Mouse (Mus musculus) forebrain, embryonic 13.5 days (tissue): ENCODE measurements at regions not wholly inside any gene's neighbourhood (a gene's known extent, or its start where the extent isn't known, plus 50 kb on each side); places are given as distances from the start of the nearest gene placed in this dataset.

Experiments
- ATAC-seq: fragments of 200-750 bp; cut with Nextera tagmentation; 2 replicates; pipeline ENCODE4 v1.8.0; 2017
- H3K27ac ChIP-seq: fragments of 300-500 bp; sonication (generic); 2 replicates; pipeline ENCODE4 v1.5.1; 2015; ENCODE audit warnings: inconsistent platforms, mild to moderate bottlenecking, moderate library complexity
- H3K27me3 ChIP-seq: fragments of 300-500 bp; sonication (generic); 2 replicates; pipeline ENCODE4 v1.6.1; 2015; ENCODE audit warnings: mild to moderate bottlenecking, inconsistent platforms
- H3K36me3 ChIP-seq: fragments of 300-500 bp; sonication (generic); 2 replicates; pipeline ENCODE4 v1.6.1; 2015; ENCODE audit warnings: mild to moderate bottlenecking, inconsistent platforms; ENCODE audit not compliant: poor library complexity, severe bottlenecking
- H3K4me1 ChIP-seq: fragments of 300-500 bp; sonication (generic); 2 replicates; pipeline ENCODE4 v1.6.1; 2015; ENCODE audit warnings: inconsistent platforms
- H3K4me2 ChIP-seq: fragments of 300-500 bp; sonication (generic); 2 replicates; pipeline ENCODE4 v1.6.1; 2015; ENCODE audit warnings: inconsistent platforms, mild to moderate bottlenecking, moderate library complexity
- H3K4me3 ChIP-seq: fragments of 300-500 bp; sonication (generic); 2 replicates; pipeline ENCODE4 v1.5.1; 2015; ENCODE audit warnings: mild to moderate bottlenecking, inconsistent platforms
- H3K9ac ChIP-seq: fragments of 300-500 bp; sonication (generic); 2 replicates; pipeline ENCODE4 v1.6.1; 2015; ENCODE audit warnings: mild to moderate bottlenecking, inconsistent platforms
- H3K9me3 ChIP-seq: fragments of 300-500 bp; sonication (generic); replicated peaks from 2 replicates; pipeline ENCODE4 v1.6.1; 2016; ENCODE audit warnings: inconsistent platforms
- WGBS: fragments of 180-500 bp; shearing (Covaris S2); methylation state at CpG from one replicate; pipeline ENCODE4 v1.1.7; 2015; 5-methylcytosine and 5-hydroxymethylcytosine counted together

DNA sequence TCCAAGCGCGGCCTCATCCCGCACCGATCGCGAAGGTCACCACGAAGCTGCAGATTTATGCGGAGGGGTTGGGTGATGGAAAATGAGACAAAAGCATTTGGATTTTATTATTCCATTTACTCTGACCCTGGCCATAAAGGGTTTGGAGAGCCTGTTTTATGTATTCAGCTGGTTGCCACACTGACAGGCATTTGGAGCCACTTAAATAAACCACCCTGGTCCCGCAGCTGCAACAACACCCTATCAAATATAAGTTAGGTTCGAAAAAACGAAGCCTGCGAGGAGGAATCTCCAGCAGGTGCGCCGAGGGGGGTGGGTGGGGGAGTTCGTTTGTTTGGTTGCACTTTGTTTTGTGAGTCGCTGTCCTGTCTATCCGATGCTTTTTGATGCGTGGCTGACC lies 377.8 kb upstream of the Nr2f2 start:
- no peak overlapping the region for H3K9ac ChIP-seq
- WGBS: 75% methylated on average over 18 of the region's 18 CpGs
- H3K27ac ChIP-seq: no peak overlapping the region
- ATAC-seq: no peak
- H3K27me3 ChIP-seq: no peaks in the 10 kb centered on the region
- no peak overlapping the region for H3K4me3 ChIP-seq
- no peak overlapping the region for H3K4me2 ChIP-seq
- no peaks in the 10 kb centered on the region for H3K36me3 ChIP-seq
- no peaks in the 10 kb centered on the region for H3K4me1 ChIP-seq
- no peaks in the 10 kb centered on the region for H3K9me3 ChIP-seq

DNA sequence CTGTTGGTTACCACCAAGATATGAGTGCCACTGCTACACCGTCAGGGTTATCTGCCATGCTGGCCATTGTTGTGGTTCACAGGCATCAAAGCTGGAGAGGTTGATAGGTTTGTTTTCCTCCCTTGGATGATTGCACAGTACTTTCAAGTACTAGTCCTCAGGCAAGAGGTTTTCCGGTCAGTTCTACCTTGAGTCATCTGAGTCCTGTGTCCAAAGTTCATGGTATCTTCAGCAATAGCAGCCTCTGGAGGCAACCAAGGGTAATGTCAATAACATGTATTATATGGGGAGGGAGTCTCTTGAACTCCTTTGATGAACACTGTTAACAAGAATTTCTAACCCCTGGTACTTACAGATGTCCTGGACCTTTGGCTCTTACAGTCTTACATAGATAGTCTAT lies 369.1 kb upstream of the Nr2f2 start:
- WGBS: 88% methylated on average over 2 of the region's 2 CpGs
- H3K9me3 ChIP-seq: no peaks in the 10 kb centered on the region
- no peaks in the 10 kb centered on the region for H3K4me1 ChIP-seq
- H3K27ac ChIP-seq: no peak overlapping the region
- no peaks in the 10 kb centered on the region for H3K36me3 ChIP-seq
- H3K4me3 ChIP-seq: no peak overlapping the region
- no peaks in the 10 kb centered on the region for H3K27me3 ChIP-seq
- no peak overlapping the region for H3K9ac ChIP-seq
- H3K4me2 ChIP-seq: no peak overlapping the region
- ATAC-seq: no peak

DNA sequence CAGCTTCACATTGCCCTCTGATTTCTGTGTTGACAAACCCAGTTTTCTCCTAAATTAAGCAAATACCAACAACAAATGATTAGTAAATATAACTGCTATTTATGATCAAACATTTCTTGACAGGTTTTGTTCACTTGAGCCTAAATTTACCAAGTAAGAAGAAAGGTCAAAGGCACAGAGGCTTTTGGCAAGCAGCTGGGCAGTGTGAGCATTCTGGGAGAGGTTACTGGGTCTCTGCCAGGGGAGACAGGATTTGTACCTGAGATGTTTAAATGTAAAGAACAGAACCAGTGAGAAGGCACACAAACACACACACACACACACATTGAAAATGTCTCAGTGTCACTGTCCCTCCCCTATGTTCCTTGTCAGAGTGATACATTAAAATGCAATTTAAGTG lies 367.0 kb upstream of the Nr2f2 start:
- Histone ChIP-seq H3K4me3 (no peak overlapping the region), H3K4me1 (no peaks in the 10 kb centered on the region), H3K36me3 (no peaks in the 10 kb centered on the region), H3K9me3 (no peaks in the 10 kb centered on the region), H3K4me2 (no peak overlapping the region), H3K27ac (no peak overlapping the region), H3K27me3 (no peaks in the 10 kb centered on the region), H3K9ac (no peak overlapping the region)
- no peak for ATAC-seq

DNA sequence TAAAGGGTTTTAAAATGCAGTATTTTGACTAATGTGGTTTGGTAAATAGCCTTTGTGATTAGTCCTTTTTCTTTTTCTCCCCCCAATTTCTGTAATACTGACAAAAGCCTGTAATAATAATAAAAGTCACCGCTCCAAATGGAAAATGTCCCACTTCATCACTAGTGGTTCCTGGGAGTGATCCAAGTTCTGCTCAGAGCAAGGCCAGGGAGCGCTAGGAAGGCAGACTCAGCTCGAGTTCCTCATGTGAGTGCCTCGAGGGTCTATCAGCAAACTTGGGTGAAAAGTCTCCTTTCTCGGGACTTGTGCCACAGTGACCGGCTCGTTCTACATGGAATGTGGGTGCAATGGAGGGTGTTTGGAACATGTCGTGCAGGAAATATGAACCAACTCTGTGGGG lies 363.4 kb upstream of the Nr2f2 start:
- Histone ChIP-seq H3K4me2 (no peak overlapping the region), H3K4me3 (no peak overlapping the region), H3K27ac (no peak overlapping the region), H3K9me3 (no peaks in the 10 kb centered on the region), H3K4me1 (no peaks in the 10 kb centered on the region), H3K27me3 (no peaks in the 10 kb centered on the region), H3K36me3 (no peaks in the 10 kb centered on the region), H3K9ac (no peak overlapping the region)
- ATAC-seq: no peak
- WGBS: 93% methylated on average over 8 of the region's 8 CpGs

DNA sequence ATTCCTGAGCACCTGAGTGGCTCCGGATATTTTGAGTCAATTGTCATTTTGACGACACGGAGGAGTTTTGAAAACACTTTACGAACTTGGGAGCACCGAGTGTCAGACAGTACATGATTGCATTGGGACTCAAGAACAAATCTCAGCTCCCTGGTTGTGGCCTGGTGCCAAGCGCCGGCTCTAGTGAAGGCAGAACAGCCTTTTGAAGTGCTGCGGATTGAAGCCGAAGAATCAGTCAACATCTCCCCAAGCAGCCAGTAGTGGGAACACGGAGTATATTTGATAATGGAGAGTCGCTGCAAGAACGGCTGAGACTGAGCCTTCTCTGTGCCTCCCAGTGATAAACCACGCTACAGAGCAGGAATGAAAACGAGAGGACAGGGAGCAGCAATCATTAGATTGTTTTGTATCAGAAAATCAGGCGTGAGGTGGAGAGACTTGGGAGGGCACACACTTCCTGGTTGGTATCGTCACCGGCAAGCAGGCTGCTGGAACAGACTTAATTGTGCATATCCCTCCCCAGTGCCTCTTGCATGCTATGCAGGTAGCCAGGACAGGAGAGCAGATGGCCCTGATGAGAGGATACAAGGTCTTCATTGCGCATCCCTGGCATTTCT lies 351.7 kb upstream of the Nr2f2 start:
- no peak overlapping the region for H3K4me2 ChIP-seq
- 82% methylated on average over 18 of the region's 18 CpGs for WGBS
- no peaks in the 10 kb centered on the region for H3K36me3 ChIP-seq
- no peak overlapping the region for H3K4me3 ChIP-seq
- H3K27ac ChIP-seq: no peak overlapping the region
- no peaks in the 10 kb centered on the region for H3K9me3 ChIP-seq
- H3K4me1 ChIP-seq: no peaks in the 10 kb centered on the region
- no peak for ATAC-seq
- H3K27me3 ChIP-seq: 0 out of 2 replicates have a peak, but pooled peaks cover 2% of the 10 kb centered on the region
- H3K9ac ChIP-seq: no peak overlapping the region

DNA sequence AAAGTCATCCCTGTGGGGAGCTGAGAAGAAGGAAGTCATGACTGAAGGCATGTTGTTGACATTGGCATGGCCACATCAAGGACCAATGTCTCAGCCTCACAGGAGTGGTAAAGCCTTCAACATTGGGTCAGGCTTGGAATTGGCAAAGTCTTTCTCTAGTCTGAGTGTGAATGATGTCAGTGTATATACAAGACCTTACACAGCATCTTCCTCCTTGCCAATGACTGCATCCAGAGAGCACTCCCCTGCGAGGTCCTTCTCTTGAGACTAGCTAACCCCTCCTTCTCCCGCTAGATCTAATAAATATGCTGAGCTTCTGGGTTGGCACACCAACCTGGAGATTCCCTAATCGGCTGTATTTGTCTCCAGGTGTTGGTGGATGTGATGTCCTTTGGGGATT lies 351.1 kb upstream of the Nr2f2 start:
- Histone ChIP-seq H3K27ac (no peak overlapping the region), H3K9ac (no peak overlapping the region), H3K4me1 (no peaks in the 10 kb centered on the region), H3K27me3 (0 out of 2 replicates have a peak, but pooled peaks cover 2% of the 10 kb centered on the region), H3K36me3 (no peaks in the 10 kb centered on the region), H3K4me2 (no peak overlapping the region), H3K9me3 (no peaks in the 10 kb centered on the region), H3K4me3 (no peak overlapping the region)
- ATAC-seq: no peak
- 93% methylated on average over 3 of the region's 3 CpGs for WGBS

DNA sequence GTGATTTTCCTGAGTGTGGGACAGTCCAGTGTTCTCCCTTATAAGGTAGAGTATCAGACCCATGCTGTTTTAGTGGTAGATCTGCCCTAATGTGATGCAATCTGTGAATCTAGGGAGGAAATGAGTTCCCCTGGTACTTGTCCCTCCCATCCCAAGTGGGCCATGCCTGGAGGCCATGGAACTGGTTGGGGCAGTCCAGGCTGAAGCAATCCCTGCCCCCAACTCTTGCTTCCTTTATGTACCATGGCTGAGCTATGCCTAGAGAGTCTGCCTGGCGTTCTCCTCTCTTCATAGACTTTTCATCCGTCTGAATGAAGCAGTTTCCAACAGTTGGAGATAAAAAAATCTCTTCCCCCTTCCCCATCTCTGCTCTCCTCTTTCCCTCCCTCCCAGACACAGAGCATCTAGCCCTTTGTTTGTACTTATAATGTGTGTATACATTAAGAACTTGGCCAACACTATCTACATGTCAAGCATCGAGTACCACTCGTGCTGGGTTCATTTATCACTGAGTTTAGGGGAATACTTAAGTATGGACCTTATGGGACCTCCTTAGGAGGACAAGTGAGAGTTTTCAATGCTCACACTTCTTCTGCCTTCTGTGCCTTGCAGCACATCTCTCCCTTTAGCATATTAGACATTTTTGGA lies 350.4 kb upstream of the Nr2f2 start:
- 95% methylated on average over 4 of the region's 4 CpGs for WGBS
- no peak overlapping the region for H3K4me3 ChIP-seq
- no peaks in the 10 kb centered on the region for H3K4me1 ChIP-seq
- H3K4me2 ChIP-seq: no peak overlapping the region
- 0 out of 2 replicates have a peak, but pooled peaks cover 2% of the 10 kb centered on the region for H3K27me3 ChIP-seq
- no peaks in the 10 kb centered on the region for H3K9me3 ChIP-seq
- H3K9ac ChIP-seq: no peak overlapping the region
- H3K36me3 ChIP-seq: no peaks in the 10 kb centered on the region
- ATAC-seq: no peak
- no peak overlapping the region for H3K27ac ChIP-seq

DNA sequence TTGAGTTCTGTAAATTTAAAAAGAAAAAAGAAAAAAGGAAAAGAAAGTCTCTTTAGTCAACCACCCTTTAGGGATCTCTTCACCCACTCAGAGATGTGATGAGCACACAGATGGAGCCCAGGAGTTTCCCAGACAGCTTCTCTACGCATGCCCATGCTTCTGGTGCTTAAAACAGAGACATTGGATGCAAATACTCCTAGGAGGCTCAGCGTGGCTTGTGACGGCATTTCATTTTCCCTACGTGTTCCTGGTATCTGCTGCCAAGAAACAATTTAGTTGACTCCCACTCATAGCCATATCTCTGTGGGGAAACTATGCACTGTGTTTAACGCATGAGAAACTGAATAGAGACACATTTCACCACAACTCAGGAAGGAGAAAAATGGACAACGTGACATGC lies 345.6 kb upstream of the Nr2f2 start:
- no peaks in the 10 kb centered on the region for H3K27me3 ChIP-seq
- no peak for ATAC-seq
- H3K36me3 ChIP-seq: no peaks in the 10 kb centered on the region

DNA sequence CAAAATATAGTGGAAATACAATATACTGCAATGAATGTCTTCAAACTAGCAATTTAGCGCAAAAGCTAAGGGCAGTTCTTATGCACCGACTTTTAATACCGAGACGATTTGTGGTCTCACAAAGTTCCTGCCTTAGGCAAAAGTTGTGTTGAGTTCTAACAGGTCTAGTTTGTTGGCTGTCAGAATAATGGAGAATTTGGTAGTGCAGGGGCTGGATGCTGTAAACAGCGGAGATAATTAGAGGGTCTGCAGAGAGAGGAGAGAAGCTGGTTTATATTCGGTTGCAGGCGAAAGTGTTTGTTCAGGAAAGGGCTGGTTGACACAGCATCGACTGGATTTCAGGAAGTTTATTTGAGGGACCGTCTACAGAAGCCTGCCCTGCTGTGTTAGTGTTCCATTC lies 339.7 kb upstream of the Nr2f2 start:
- no peak overlapping the region for H3K9ac ChIP-seq
- no peak for ATAC-seq
- WGBS: 85% methylated on average over 9 of the region's 9 CpGs
- H3K4me2 ChIP-seq: no peak overlapping the region
- no peaks in the 10 kb centered on the region for H3K36me3 ChIP-seq
- no peaks in the 10 kb centered on the region for H3K9me3 ChIP-seq
- H3K27ac ChIP-seq: no peak overlapping the region
- H3K4me3 ChIP-seq: no peak overlapping the region
- H3K4me1 ChIP-seq: no peaks in the 10 kb centered on the region
- H3K27me3 ChIP-seq: no peaks in the 10 kb centered on the region

More for the DNA sequence above, 345.6 kb upstream of the Nr2f2 start:
- H3K4me3 ChIP-seq: no peak overlapping the region
- no peaks in the 10 kb centered on the region for H3K9me3 ChIP-seq
- WGBS: 88% methylated on average over 6 of the region's 6 CpGs
- H3K9ac ChIP-seq: no peak overlapping the region
- H3K27ac ChIP-seq: no peak overlapping the region
- H3K4me2 ChIP-seq: no peak overlapping the region
- no peaks in the 10 kb centered on the region for H3K4me1 ChIP-seq

DNA sequence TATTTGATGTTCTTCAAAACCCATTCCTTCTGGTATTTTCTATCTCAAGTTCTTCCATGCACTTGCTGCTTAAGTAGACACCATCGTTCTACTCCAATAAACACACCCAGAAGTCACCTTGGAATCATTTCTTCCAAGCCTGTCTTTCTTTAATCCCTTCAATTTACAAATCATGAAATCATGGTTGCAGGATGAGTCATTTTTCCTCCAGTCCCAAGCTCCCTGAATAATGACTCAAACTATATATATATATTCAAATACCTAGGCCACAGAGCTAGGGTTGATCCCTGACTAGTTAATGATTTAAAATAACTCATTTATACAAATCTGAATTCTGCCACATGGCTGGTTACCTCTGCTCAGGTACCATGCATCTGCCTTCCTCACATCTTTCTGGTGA lies 337.2 kb upstream of the Nr2f2 start:
- no peaks in the 10 kb centered on the region for H3K27me3 ChIP-seq
- no peak overlapping the region for H3K27ac ChIP-seq
- no peaks in the 10 kb centered on the region for H3K4me1 ChIP-seq
- no peak overlapping the region for H3K4me3 ChIP-seq
- no peaks in the 10 kb centered on the region for H3K9me3 ChIP-seq
- H3K9ac ChIP-seq: no peak overlapping the region
- WGBS: 100% methylated on average over 1 of the region's 1 CpGs
- ATAC-seq: no peak
- no peak overlapping the region for H3K4me2 ChIP-seq
- no peaks in the 10 kb centered on the region for H3K36me3 ChIP-seq

DNA sequence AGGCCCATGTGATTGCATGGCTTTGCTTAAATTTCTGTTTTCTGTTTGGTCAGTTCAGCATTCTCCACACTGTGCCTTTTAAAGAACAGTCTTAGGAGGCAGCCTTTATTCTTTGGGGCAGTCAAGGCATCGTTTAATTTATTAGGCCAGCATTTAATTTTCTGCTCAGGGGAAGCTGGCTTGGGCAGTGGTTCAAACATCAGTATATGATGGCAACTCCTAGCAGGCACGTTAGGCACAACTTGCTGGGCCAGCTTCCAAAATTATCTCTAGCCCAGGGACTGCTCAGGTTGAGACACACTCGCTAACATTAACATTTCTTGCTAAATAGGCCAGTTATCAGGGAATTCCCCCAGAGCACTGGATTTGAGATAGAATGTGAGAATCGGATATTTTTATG lies 333.9 kb upstream of the Nr2f2 start:
- 76% methylated on average over 4 of the region's 4 CpGs for WGBS
- H3K36me3 ChIP-seq: no peaks in the 10 kb centered on the region
- no peaks in the 10 kb centered on the region for H3K9me3 ChIP-seq
- no peaks in the 10 kb centered on the region for H3K4me1 ChIP-seq
- no peak overlapping the region for H3K9ac ChIP-seq
- no peak overlapping the region for H3K4me2 ChIP-seq
- no peaks in the 10 kb centered on the region for H3K27me3 ChIP-seq
- ATAC-seq: no peak
- H3K4me3 ChIP-seq: no peak overlapping the region
- no peak overlapping the region for H3K27ac ChIP-seq

DNA sequence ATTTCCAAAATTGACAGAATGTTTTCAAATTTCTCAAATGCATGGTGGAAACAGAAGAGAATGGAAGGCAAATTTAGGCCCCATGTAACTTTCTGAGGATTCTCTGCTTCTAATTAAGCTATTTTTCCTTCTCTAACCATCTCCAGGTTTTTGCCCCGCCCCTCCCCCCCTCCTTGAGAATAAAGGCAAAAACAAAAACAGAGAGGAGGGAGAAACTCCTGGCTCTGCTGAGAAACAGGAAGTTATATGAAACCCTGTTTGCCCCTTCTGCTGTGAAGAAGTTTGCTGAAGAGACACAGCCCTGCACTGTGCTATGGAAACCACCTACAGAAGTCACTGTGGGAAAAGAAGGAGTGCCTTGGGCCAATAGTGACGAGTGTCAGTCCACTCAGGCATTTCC lies 332.9 kb upstream of the Nr2f2 start:
- Histone ChIP-seq H3K9me3 (no peaks in the 10 kb centered on the region), H3K27me3 (no peaks in the 10 kb centered on the region), H3K4me3 (no peak overlapping the region), H3K27ac (no peak overlapping the region), H3K4me2 (no peak overlapping the region), H3K9ac (no peak overlapping the region), H3K36me3 (no peaks in the 10 kb centered on the region), H3K4me1 (no peaks in the 10 kb centered on the region)
- WGBS: 64% methylated on average over 2 of the region's 2 CpGs
- no peak for ATAC-seq

DNA sequence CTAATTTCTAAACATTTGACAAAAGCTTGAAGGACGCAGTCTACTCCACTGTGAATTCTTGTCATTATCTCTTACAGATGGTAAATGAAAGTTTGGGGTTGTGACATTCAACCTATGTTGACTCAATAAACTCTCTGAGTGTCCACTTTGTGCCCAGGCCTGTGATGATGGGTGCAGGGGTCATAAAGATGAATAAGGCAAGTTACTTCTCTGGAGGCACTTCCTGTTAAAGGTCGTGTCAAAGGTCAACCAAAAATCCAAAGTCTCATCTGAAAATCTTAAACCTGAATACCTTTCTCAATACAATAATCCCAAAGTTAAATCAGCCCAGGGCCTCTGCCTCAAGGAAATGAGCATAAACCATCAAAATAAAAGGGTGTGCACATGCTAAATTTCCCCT lies 332.5 kb upstream of the Nr2f2 start:
- H3K4me3 ChIP-seq: no peak overlapping the region
- H3K9ac ChIP-seq: no peak overlapping the region
- no peaks in the 10 kb centered on the region for H3K36me3 ChIP-seq
- no peaks in the 10 kb centered on the region for H3K9me3 ChIP-seq
- H3K4me1 ChIP-seq: no peaks in the 10 kb centered on the region
- WGBS: 80% methylated on average over 2 of the region's 2 CpGs
- no peak overlapping the region for H3K4me2 ChIP-seq
- ATAC-seq: no peak
- H3K27me3 ChIP-seq: no peaks in the 10 kb centered on the region
- no peak overlapping the region for H3K27ac ChIP-seq
